Mouse (Mus musculus): Measurements from ENCODE around the gene Pacrg.

Gene Pacrg

DNA sequence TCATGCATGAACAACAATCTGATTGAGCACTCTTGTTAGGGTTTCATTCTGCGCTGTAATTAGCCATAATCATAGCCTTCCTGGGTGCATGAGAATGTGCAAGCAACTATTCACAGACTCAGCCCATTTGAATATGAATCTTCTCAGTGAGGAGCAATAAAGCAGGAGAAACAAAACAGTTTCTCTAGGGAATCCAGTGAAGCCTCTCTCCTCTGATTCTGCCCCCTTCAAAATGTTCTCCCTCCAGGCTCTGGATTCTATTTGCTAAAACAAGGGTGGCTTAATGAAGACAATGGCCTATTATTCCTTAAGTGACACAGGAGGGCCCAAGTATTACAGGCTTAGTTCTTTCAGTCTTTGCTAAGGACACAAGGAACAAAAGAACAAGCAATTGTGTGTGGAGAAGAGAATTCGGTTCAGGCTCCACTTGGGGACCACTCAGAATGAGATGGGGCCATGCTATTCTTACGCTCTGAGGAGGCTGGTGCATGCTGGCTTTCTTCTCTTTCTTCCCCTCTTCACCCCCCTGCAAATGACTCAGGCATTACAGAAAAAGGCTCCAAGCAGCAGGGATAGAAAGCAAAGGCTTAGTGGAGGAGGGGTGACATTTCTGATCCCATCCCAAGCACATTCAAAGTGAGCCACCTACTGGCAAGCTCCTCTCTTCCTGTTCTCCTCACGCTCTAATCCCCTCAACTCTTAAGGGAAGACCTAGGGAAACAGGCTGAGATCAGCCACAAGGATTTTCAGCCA, 95.2 kb downstream of the Pacrg start:
- in situ Hi-C loops (cut with MboI, MseI) = no loop called here

DNA sequence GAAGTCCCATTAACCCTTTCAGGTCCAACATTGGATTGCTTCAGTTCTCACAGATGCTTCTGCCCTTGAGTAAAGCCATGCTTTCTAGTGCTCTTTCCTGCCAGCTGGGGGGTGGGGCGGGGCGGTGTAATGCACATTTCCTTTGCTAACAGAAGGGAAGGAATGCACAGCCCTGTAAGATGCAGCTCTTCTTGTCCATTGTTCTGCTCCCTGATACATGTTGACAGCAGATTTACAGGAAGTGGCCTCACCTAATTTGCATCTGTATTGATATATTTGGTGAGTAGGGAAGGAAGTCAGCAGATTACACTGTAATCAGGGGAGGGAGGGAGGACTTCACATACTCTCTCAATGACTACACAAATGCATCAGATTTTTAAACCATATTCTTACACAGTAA, 100.0 kb downstream of the Pacrg start:
- in situ Hi-C loops (cut with MboI, MseI) = no loop called here

DNA sequence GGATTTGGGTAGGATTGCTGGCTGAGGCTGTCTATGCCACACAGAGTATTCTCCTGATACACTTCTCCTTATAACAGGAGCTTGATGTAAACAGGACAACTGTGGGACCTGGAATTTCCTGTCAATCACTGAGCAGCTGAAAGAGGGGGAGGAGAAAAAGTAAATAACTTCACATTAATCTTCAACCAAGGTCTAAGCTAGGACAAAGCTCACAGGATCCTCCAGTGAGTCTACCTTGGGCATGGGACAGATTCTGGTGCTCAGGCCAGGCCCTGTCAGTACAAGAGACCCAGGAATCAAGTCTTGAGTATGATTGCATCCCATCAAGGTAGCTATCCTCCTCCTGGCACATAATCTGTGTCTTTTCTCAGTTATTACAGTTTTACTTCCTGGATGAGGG, 102.1 kb downstream of the Pacrg start:
- in situ Hi-C loops (cut with MboI, MseI) = no loop called here

DNA sequence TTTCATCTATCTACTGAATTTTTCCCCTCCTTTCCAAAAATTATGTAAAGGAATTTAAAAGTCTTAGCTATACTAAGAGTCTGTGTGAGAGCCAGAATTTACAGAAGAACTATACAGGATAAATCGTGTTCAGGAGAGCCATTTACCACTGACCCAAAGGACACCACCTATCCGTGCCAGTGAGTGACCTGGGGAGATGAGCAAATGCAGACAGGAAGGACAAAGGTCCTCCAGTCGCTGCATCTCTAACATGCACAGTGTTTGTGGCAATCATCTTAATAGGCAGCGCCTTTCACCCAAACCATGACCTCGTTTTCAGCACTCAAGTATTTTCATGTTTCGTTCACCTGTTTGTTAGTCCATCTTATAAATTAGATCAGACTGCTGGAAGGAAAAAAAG, 105.4 kb downstream of the Pacrg start:
- in situ Hi-C loops (cut with MboI, MseI) = no loop called here

DNA sequence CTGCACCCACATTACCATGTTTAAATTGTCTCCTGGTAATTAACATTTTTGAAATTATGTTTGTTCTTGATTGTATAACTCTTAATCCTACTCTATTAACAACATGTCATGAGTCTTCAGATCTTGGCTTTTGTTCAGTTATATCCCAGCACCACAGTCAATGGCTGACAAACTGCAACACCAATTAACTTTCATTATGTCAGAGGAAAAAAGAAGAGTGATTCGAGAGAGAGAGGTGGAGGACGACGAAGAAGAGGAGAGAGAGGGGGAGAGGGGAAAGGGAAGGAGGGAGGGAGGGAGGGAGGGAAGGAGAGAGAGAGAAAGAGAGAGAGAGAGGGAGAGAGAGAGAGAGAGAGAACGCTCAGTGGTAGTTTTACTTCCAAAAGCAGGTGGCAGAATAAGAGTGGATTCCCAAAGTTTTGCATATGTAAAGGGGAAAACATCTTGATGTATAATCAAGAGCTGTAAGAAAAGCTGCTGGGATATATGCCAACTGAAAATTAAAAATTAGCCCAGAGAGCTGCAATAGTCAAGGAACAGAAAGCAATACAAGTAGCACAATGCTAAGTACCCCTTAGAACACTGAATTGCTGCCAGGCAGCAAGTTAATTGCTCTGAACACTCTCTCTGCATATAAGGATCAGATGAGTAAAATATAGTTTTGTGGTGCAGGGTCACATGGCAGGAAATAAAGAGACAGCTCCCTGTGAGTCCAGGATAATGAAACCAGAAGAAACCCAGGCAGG, 107.6 kb downstream of the Pacrg start:
- in situ Hi-C loops (cut with MboI, MseI) = no loop called here

DNA sequence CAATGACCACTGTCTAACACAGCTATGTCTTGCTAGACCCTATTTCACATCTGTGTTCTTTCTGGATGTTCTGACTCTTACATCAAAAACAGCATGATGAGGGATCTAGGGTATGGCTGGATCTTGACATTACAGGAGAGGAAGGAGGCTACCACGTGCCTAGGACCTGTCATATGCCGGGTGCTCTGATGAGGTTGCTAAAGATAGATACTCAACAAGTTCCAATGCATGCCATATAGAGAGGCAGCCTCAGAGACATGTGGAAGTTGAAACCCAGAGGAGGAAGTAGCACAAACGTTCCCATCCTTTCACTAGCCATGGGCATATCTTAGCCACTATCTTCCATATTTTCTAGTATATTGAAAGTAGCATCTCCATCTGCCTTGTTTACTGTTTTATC, 115.3 kb downstream of the Pacrg start:
- in situ Hi-C loops (cut with MboI, MseI) = loop anchor here (10.0 kb wide), 1 partner anchor 760 kb away; no protein-coding TSS in a partner anchor

DNA sequence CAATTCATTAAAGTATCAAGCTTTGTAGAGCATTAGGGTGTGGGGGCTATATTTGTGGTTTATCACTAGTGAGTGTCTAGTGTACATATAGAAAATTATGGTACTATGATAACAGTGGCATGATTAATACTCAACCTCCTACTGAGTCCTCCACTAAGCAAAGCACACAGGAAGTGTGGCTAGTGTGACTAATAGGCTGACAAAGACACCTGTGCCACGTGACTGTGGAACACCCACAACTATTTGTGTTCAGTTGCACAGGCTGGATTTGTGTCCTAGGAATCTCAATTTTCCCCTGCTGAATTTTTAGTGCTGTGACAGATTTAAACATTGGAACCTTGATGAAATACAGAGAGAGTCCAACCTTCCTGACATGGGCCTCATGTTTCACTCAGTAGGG, 118.5 kb downstream of the Pacrg start:
- in situ Hi-C loops (cut with MboI, MseI) = loop anchor here (10.0 kb wide), 1 partner anchor 763 kb away; no protein-coding TSS in a partner anchor

DNA sequence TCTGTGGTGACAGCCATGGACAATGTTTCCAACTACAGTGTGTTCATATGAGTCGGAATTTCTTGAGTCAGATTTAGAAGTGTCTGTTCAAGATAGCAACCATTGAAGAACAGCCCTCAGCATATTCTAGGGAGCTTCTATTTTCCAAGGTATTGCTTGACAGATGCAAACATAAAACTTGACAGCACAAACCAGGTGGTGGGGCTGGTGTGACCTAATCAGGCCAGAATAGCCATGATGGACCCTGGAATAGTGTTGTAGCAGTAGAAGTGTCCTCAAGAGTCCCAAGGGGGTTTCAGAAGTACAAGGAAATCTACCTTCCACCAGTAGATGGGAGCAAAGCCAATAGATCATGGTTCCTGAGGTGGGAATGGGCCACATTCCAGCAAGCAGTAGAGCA, 123.0 kb downstream of the Pacrg start:
- in situ Hi-C loops (cut with MboI, MseI) = no loop called here

DNA sequence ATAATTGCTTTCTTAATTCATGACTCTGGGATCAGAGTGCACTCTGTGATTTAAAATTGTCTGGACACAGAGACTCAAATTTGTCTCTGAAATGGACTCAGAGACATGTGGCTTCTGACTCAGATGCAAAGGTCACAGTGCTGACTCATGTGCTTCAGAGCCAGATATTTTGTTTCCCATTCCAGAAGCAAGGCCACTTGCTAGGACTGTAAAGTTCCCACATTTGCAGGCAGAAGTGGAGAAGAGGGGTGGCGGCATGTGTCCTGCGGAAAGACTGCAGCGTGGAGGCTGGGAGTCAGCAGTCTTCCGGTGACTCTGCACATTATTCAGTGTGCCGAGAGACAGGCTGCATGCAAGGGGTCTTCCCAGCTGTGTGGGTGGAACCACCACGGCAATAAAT, 137.3 kb downstream of the Pacrg start:
- in situ Hi-C loops (cut with MboI, MseI) = no loop called here

DNA sequence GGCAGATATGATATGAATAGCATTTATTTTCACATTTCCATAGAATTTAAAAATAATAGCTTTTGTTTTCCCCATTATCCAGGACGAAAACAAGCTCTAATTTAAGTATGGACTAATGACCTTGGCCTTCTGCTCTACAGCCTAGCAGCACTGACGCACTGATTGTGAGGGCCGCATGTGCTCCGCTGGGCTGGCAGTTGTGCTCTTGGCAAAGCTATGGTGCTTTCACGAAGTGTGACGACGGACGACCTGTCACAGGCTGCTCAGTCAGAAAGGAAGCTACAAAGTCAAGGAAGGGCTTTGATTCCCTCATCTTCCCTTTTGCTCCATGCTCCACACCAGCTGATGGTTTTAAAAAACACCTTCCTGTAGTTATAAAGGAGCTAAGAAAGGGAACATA, 142.1 kb downstream of the Pacrg start:
- in situ Hi-C loops (cut with MboI, MseI) = no loop called here

DNA sequence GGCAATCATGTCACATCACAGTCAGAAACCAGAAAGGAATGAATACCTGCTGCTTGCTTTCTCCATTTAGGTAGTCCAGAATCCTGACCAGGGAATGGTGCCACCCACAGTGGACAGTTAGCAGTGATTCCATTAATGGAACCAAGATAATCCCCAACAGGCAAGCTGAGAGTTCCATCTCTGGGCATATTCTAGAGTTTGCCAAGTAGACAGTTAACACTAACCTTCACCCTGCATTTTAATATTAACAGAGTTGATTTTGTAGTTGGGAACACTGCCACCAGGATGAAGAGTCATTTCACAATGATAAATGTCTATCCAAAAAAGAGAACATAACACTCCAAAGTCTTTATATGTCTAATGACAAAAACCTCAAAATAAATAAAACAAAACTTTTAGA, 144.7 kb downstream of the Pacrg start:
- in situ Hi-C loops (cut with MboI, MseI) = no loop called here

DNA sequence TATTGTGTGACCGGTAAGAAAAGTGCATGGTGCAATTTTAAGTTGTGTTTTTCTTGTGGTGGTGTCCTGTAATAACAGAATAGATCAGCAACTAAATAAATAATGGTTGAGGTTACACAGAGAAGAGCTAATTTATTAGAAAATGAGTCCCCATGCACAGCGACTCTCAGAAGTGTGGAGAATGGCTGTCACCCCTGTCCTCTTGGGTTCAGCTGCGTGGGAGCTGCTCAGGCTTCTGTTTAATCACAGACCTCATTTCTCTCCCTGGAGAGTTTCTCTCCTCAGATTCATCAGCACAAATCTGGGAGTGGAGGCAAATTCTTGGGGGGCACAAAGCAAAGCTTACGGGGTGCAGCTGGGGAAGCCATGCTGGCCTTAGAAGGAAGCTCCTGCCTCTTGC, 163.0 kb downstream of the Pacrg start:
- in situ Hi-C loops (cut with MboI, MseI) = no loop called here

DNA sequence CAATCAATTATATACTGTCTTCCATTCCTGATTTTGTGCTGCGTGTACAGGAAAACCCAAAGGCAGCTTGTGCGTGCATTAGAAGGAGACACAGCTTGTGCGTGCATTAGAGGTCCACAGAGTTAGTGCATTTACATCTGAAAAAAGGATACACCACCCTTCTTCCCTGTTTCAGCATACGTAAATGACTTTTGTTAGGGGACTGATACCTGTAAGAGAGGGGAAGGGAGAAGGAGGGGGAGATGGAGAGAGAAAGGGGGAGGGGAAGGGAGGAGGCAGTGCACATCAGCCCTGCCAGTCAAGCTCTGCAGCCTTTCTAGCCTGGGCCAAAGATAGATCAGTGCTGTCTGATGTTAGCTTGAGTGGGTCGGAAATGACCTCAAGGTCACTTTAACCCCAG, 164.6 kb downstream of the Pacrg start:
- in situ Hi-C loops (cut with MboI, MseI) = no loop called here

DNA sequence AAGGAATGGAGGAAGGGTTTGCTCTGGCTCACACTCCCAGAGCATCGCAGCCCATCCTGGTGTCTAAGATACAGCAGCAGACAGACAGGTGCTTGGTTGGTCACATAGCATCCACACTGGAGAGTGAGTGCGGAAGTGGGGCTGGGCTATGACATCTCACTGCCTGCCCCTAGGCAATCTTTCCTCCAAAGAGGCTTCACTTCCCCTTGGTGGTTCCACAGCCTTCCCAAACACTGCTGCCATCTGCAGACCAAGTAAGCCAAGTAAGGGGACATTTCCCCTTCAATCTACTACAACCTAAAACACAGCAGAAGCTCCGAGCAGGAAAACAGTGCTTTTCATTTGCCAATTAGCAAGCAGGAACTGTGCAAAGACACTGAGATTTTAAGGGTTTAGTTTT, 165.1 kb downstream of the Pacrg start:
- in situ Hi-C loops (cut with MboI, MseI) = no loop called here

DNA sequence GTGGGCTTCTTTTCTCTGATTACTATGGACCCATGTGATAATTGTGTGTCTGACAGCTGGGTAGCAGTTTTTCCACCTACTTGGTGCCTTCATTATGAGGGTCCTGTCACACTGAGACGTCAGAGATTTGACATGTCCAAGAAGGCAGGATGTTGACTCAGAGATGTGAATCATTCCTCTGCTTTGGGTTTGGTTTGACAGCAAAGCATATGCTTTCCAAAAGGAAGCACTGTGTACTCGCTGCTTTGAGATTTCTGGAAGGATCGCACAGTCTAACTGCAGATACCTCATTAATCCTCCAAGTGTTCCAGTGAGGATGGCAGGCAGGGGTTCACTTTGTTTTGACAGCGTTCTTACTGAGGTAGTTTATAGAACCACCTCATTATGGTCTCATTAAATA, 178.8 kb downstream of the Pacrg start:
- in situ Hi-C loops (cut with MboI, MseI) = no loop called here

DNA sequence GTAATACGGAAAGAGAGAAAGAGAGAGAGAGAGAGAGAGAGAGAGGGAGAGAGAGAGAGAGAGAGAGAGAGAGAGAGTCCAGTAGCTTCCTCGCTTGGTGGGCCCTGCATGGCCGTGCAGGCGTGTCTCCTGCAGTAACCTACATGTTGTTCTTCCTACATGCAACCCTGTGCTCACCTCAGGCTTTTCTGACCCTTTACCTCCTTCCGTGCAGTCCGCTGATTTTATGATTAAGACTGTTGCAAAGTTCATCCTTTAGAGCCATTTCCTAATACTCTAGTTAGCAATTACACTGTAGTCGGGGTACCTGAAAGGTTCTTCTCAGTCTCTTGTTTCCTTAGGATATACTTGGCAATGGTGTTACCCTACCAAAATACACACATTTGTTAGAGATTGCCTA, 196.5 kb downstream of the Pacrg start:
- in situ Hi-C loops (cut with MboI, MseI) = no loop called here

DNA sequence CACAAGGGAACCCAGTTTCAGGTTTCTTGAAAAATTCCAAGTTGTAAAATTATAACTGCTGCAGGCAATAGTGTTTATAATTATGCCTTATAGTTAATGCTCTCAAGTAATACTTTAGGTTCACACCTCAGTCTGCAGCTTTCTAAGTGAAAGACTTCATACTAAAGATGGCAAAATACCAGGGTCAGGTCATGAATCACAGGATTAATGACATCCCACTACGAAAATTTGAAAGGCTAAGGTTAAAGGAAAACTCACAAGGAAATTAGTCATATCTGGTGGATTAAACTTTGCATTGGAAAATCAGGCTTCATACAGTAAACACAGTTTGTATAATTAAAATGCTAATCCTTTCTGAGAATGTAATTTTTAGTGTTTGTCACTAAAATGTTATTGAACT, 200.3 kb downstream of the Pacrg start:
- in situ Hi-C loops (cut with MboI, MseI) = no loop called here

DNA sequence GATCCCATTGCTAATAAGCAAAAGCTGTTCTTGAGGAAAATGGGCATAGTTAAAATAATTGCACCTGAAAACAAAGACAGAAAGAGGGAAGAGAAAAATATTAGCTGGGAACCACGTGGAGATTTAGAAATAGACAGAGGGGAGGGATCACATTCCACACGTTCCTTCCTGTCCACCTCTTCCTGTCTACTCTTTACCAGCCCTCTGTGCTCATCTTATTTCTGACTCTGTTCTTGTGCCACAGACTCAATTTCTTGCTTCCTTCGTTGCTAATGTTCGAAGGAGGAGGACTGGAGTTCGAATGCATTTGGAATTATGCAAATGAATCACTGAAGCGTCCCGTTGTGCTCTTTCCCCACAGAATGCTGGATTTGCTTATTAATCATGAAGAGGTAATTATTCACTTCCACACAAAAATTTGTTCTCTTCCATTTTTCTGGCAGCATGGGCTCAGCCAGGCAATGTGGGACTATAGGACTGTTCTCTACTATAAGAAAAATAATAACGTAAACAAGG, 204.1 kb downstream of the Pacrg start:
- in situ Hi-C loops (cut with MboI, MseI) = no loop called here

DNA sequence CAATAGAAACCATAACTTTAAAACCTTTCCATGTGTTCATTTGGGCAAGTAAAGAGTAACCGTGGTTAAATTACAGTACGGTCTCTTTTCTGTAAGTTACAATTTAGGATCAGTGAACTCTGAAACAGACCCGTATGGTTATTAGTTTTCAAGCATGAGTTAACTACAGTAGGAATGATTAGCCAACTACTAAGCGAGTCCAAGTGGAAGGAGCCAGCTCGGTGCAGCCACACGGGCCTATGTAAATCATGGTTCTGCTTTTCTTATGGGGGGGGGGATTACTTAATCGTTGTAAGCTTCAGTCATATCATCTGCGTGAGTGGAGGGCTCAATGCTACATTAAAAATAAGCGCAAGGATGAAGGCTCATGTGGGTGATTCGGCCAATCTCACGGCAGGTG, 204.6 kb downstream of the Pacrg start:
- in situ Hi-C loops (cut with MboI, MseI) = no loop called here

DNA sequence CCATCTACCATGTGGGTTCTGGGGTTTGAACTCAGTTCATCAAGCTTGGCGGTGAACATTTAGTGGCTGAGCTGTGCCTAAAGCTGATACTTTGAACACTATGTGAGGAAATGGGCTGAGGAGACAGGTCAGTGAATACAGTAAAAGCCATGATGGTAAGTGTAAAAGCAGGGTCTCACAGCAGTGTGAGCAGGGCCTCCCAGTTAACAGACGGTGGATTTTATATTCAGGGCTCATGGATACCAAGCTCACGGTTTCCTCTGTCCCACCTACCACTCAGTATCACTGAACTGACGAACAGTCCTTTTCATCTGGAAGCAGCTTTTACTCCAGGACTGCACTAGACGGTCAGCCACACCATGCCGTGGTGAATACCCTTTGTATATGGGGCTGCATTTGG, 205.1 kb downstream of the Pacrg start:
- in situ Hi-C loops (cut with MboI, MseI) = no loop called here

DNA sequence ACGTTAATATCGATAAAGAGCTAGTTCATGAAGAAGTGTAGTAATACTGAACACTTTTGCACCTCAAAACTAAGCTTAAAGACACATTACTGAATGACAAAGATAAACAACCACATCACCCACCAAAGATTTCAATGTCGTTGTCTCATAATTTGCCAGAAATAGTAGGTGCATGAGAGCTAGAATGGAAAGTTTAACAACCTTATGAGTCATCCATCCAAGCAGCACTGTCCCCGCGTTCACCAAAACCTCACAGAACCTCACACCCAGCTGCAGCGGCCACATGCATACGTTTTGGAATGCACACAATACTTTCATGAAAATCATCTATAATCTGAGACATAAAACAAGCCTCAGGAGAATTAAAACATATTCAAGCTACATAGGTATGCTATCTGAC, 206.3 kb downstream of the Pacrg start:
- in situ Hi-C loops (cut with MboI, MseI) = no loop called here

DNA sequence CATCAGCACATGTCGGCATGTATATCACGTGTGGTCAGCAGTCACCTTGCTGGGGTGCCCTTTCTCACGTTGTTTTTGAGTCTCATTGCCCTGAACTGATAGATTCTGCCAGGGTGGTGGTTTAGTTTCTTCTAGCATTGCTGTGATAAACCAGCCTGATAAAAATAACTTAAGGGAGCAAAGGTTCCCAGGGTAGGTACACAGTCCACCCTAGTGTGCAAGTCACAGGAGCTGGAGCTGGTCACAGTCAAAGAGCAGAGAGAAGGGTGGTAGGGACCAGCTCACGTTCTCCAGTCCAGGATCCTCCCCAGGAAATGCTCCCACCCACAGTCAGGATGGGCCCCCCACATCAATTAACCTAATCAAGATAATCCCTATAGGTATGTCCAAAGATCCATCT, 211.9 kb downstream of the Pacrg start:
- in situ Hi-C loops (cut with MboI, MseI) = loop anchor here (10.0 kb wide), 1 partner anchor 57 kb away; no protein-coding TSS in a partner anchor

DNA sequence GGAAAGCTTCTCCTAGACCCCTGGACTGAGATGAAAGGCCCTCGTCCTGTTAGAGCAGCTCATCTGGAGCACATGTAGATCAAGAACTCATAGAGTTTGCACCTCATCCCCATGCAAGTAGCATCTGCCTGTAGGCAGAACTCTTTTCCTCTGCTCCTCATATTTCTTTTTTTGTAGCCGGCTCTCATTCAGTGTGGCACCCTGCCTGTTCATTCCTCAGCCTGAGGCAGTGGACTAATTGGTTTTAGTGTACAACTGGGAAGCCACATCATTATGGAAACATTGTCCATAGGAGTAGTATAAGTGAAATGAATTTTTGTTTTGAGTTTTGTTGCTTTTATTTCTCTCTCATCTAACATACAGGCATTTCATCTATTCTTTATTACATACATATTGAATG, 212.6 kb downstream of the Pacrg start:
- in situ Hi-C loops (cut with MboI, MseI) = loop anchor here (10.0 kb wide), 1 partner anchor 57 kb away; no protein-coding TSS in a partner anchor
